Mouse (Mus musculus): ENCODE data around the gene Depp1.
"Not testable (repeated sequence)": the region's sequence is repeated elsewhere in the genome, so short reads cannot be mapped to it uniquely, and the experiment has no call there.

Gene Depp1

GRCm38 (mm10) chr6:116650406-116650805, at the start of gene Depp1:
Gene Depp1, plus strand, starts transcription at chr6:116650609.
- in situ Hi-C loops (cut with MboI; ENCODE audit: low pct_unique_long_range_greater_than_20kb in 1 of 2, low sequenced_read_pairs in 2 of 2, unreplicated experiment in 1 of 2): loop anchor here in 1 of 2 experiments (10.0 kb wide), 1 partner anchor 54 kb away; no protein-coding TSS in a partner anchor

GRCm38 (mm10) chr6:116600969-116601368, 49.4 kb upstream of the Depp1 start:
- in situ Hi-C loops (cut with MboI; ENCODE audit: low pct_unique_long_range_greater_than_20kb in 1 of 2, low sequenced_read_pairs in 2 of 2, unreplicated experiment in 1 of 2): not testable (repeated sequence)

- in situ Hi-C loops (cut with MboI; ENCODE audit: low pct_unique_long_range_greater_than_20kb in 1 of 2, low sequenced_read_pairs in 2 of 2, unreplicated experiment in 1 of 2): no loop called here
These were observed 43.2 kb upstream of the Depp1 start for GRCm38 (mm10) chr6:116607230-116607629.

GRCm38 (mm10) chr6:116615719-116616118, 34.7 kb upstream of the Depp1 start:
- in situ Hi-C loops (cut with MboI; ENCODE audit: low pct_unique_long_range_greater_than_20kb in 1 of 2, low sequenced_read_pairs in 2 of 2, unreplicated experiment in 1 of 2): no loop called here

GRCm38 (mm10) chr6:116618073-116618472, 32.3 kb upstream of the Depp1 start:
- in situ Hi-C loops (cut with MboI; ENCODE audit: low pct_unique_long_range_greater_than_20kb in 1 of 2, low sequenced_read_pairs in 2 of 2, unreplicated experiment in 1 of 2): no loop called here

GRCm38 (mm10) chr6:116621318-116622023, 28.9 kb upstream of the Depp1 start:
- in situ Hi-C loops (cut with MboI; ENCODE audit: low pct_unique_long_range_greater_than_20kb in 1 of 2, low sequenced_read_pairs in 2 of 2, unreplicated experiment in 1 of 2): no loop called here

GRCm38 (mm10) chr6:116626417-116626816, 24.0 kb upstream of the Depp1 start:
- in situ Hi-C loops (cut with MboI; ENCODE audit: low pct_unique_long_range_greater_than_20kb in 1 of 2, low sequenced_read_pairs in 2 of 2, unreplicated experiment in 1 of 2): not testable (repeated sequence)

- in situ Hi-C loops (cut with MboI; ENCODE audit: low pct_unique_long_range_greater_than_20kb in 1 of 2, low sequenced_read_pairs in 2 of 2, unreplicated experiment in 1 of 2): no loop called here
These were observed 22.3 kb upstream of the Depp1 start for GRCm38 (mm10) chr6:116628095-116628494.

- in situ Hi-C loops (cut with MboI; ENCODE audit: low pct_unique_long_range_greater_than_20kb in 1 of 2, low sequenced_read_pairs in 2 of 2, unreplicated experiment in 1 of 2): no loop called here
These were observed 21.8 kb upstream of the Depp1 start, which contains the start of gene Zfp422 for GRCm38 (mm10) chr6:116628539-116629171. Gene Zfp422, minus strand, starts transcription at chr6:116628999.

- in situ Hi-C loops (cut with MboI; ENCODE audit: low pct_unique_long_range_greater_than_20kb in 1 of 2, low sequenced_read_pairs in 2 of 2, unreplicated experiment in 1 of 2): no loop called here
These were observed 20.6 kb upstream of the Depp1 start for GRCm38 (mm10) chr6:116629766-116630165.

GRCm38 (mm10) chr6:116632129-116632528, 18.3 kb upstream of the Depp1 start:
- in situ Hi-C loops (cut with MboI; ENCODE audit: low pct_unique_long_range_greater_than_20kb in 1 of 2, low sequenced_read_pairs in 2 of 2, unreplicated experiment in 1 of 2): no loop called here

- in situ Hi-C loops (cut with MboI; ENCODE audit: low pct_unique_long_range_greater_than_20kb in 1 of 2, low sequenced_read_pairs in 2 of 2, unreplicated experiment in 1 of 2): no loop called here
These were observed 16.4 kb upstream of the Depp1 start for GRCm38 (mm10) chr6:116633741-116634695.

- in situ Hi-C loops (cut with MboI; ENCODE audit: low pct_unique_long_range_greater_than_20kb in 1 of 2, low sequenced_read_pairs in 2 of 2, unreplicated experiment in 1 of 2): no loop called here
These were observed 14.9 kb upstream of the Depp1 start for GRCm38 (mm10) chr6:116635251-116636180.

GRCm38 (mm10) chr6:116636581-116637235, 13.7 kb upstream of the Depp1 start:
- in situ Hi-C loops (cut with MboI; ENCODE audit: low pct_unique_long_range_greater_than_20kb in 1 of 2, low sequenced_read_pairs in 2 of 2, unreplicated experiment in 1 of 2): no loop called here

GRCm38 (mm10) chr6:116637496-116637895, 12.9 kb upstream of the Depp1 start:
- in situ Hi-C loops (cut with MboI; ENCODE audit: low pct_unique_long_range_greater_than_20kb in 1 of 2, low sequenced_read_pairs in 2 of 2, unreplicated experiment in 1 of 2): no loop called here

- in situ Hi-C loops (cut with MboI; ENCODE audit: low pct_unique_long_range_greater_than_20kb in 1 of 2, low sequenced_read_pairs in 2 of 2, unreplicated experiment in 1 of 2): no loop called here
These were observed 11.5 kb upstream of the Depp1 start for GRCm38 (mm10) chr6:116638871-116639270.

- in situ Hi-C loops (cut with MboI; ENCODE audit: low pct_unique_long_range_greater_than_20kb in 1 of 2, low sequenced_read_pairs in 2 of 2, unreplicated experiment in 1 of 2): no loop called here
These were observed 10.7 kb upstream of the Depp1 start for GRCm38 (mm10) chr6:116639663-116640062.

All from mouse embryonic stem cell (cell line).